Mouse (Mus musculus) liver, postnatal 0 days (tissue): ENCODE data around the gene A630001G21Rik. TPM values are rescaled to one million over a fixed set of nuclear protein-coding genes. Genes with fewer than 3 reads are reported as not detected.

ENCODE experiments used
- ATAC-seq: fragments of 200-750 bp; cut with Nextera tagmentation; 2 replicates; pipeline ENCODE4 v1.8.0; 2017; ENCODE audit warnings: mild to moderate bottlenecking, moderate library complexity
- DNase-seq: peaks from one replicate; pipeline ENCODE4 v3.0.0-alpha.2; 2016
- H3K27ac ChIP-seq: fragments of 300-500 bp; sonication (generic); 2 replicates; pipeline ENCODE4 v1.5.1; 2014; ENCODE audit warnings: antibody characterized with exemption, moderate library complexity, mild to moderate bottlenecking, low read depth
- H3K27me3 ChIP-seq: fragments of 300-500 bp; sonication (generic); 2 replicates; pipeline ENCODE4 v1.6.1; 2014; ENCODE audit warnings: low read length, control low read depth, mixed read lengths; ENCODE audit not compliant: insufficient read depth
- H3K36me3 ChIP-seq: fragments of 300-500 bp; sonication (generic); replicated peaks from 2 replicates; pipeline ENCODE4 v1.6.1; 2014; ENCODE audit warnings: mild to moderate bottlenecking, control low read depth, low read length, moderate library complexity, mixed read lengths; ENCODE audit not compliant: insufficient read depth
- H3K4me1 ChIP-seq: fragments of 300-500 bp; sonication (generic); 2 replicates; pipeline ENCODE4 v1.6.1; 2014; ENCODE audit warnings: antibody characterized with exemption, mild to moderate bottlenecking, control low read depth; ENCODE audit not compliant: insufficient read depth
- H3K4me2 ChIP-seq: fragments of 300-500 bp; sonication (generic); 2 replicates; pipeline ENCODE4 v1.6.1; 2014; ENCODE audit warnings: low read depth, mild to moderate bottlenecking, low read length, moderate library complexity, mixed read lengths
- H3K4me3 ChIP-seq: fragments of 300-500 bp; sonication (generic); 2 replicates; pipeline ENCODE4 v1.5.1; 2014; ENCODE audit warnings: low read depth, low read length
- H3K9ac ChIP-seq: fragments of 300-500 bp; sonication (generic); replicated peaks from 2 replicates; pipeline ENCODE4 v1.6.1; 2014; ENCODE audit warnings: mild to moderate bottlenecking, moderate library complexity
- H3K9me3 ChIP-seq: fragments of 300-500 bp; sonication (generic); 2 replicates; pipeline ENCODE4 v1.6.1; 2016; ENCODE audit warnings: mild to moderate bottlenecking, control low read depth, low read length, mixed read lengths
- CTCF ChIP-seq: sonication (generic); IDR thresholded peaks from 2 replicates; pipeline ENCODE4 v1.5.1; 2016; ENCODE audit warnings: antibody characterized with exemption, low read depth
- EP300 ChIP-seq: IDR thresholded peaks from 2 replicates; pipeline ENCODE4 v1.6.1; 2016; ENCODE audit warnings: antibody characterized with exemption, low read depth, mild to moderate bottlenecking
- WGBS: fragments of 180-500 bp; shearing (Covaris S2); extraction: QIAGEN DNeasy Blood & Tissue Kit; methylation state at CpG from one replicate; pipeline ENCODE4 v1.1.7; 2014; ENCODE audit not compliant: insufficient replicate concordance; 5-methylcytosine and 5-hydroxymethylcytosine counted together
- polyA plus RNA-seq: library from polyadenylated mRNA; unstranded; fragments of >200 nt; fragmentation: Nextera tagmentation; extraction: Ambion mirVana; gene quantifications from 2 replicates; pipeline ENCODE4 v1.2.1, GENCODE M21; 2015

A630001G21Rik gene
- polyA plus RNA-seq, 1 experiment from 2014 or later = 3.8 TPM

DNA sequence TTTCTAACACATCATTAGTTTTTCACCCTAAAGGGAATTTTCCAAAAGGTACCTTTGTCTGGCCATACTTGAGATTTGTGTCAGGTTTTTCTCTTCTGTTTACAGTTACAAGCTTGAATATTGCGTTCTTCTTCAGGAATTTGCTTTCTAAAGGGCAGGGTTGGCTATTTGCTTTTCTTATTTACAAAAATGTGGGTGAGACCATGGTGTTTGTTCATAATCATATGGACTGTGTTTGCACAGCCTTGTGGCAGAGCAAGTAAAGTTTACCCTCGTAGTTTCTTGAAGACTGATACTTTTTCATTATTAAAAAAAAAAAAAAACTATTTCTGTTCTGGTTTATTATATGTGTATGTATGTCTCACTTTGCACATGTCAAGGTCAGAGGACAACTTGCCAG, 32.3 kb upstream of the A630001G21Rik start:
- no peaks in the 10 kb centered on the region for H3K9me3 ChIP-seq
- DNase-seq (no peak), ATAC-seq (peak; percentile 23; the same call in 1 of the 2 replicates)
- H3K9ac ChIP-seq = no peak overlapping the region
- H3K4me1 ChIP-seq = peaks cover 25% of the 10 kb centered on the region
- H3K27me3 ChIP-seq = no peaks in the 10 kb centered on the region
- peak overlapping the region; percentile 40; the same call in 1 of the 2 replicates for H3K4me2 ChIP-seq
- H3K27ac ChIP-seq = no peak overlapping the region
- 0 out of 2 replicates have a peak, but pooled peaks cover 2% of the 10 kb centered on the region for H3K36me3 ChIP-seq
- 68% methylated on average over 2 of the region's 2 CpGs for WGBS
- H3K4me3 ChIP-seq = no peak overlapping the region
- TF ChIP-seq CTCF (no peak), EP300 (no peak)

DNA sequence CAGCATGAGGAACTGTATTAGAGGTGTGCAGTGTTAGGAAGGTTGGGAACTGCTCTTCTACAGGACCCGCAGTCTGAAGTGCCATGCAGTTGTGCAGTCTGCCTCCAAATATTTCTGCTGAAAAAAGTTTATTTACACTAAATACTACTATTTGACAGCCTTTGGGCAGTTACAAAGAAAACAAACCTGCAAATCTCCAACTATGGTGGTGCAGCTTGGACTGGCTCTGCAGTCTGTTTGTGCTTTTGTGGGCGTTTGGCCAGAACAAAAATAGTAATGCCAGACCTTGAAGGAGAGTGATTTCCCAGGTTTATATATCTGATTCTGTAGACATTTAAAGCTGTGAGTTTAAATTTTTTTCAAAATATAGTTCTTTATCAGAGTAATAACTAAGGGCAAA, 31.9 kb upstream of the A630001G21Rik start:
- Histone ChIP-seq H3K27ac (no peak overlapping the region), H3K4me2 (no peak overlapping the region), H3K4me1 (peaks cover 25% of the 10 kb centered on the region), H3K9ac (no peak overlapping the region), H3K27me3 (no peaks in the 10 kb centered on the region), H3K9me3 (no peaks in the 10 kb centered on the region), H3K4me3 (no peak overlapping the region), H3K36me3 (0 out of 2 replicates have a peak, but pooled peaks cover 2% of the 10 kb centered on the region)
- DNase-seq = no peak
- no peak for TF ChIP-seq CTCF
- no peak for TF ChIP-seq EP300
- no peak for ATAC-seq
- 62% methylated on average over 2 of the region's 2 CpGs for WGBS

DNA sequence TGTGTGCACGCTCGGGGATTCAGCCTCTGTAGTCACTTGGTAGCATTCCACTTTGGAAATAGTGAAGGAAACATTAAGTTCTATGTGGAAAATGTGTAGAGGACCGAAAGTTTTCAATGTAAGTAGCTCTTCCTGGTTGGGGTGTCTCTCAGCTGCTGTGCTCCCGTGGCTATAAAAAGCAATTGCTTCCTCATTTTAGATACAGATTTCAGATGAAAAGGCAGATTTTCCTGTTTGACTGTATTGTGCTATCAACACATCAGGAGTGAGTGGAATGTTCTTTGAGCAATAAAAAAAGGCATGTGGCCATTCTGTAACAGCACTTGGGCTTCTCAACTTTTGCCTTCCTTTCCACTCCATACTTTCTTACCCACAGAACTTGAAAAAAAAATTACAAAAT, 30.8 kb upstream of the A630001G21Rik start:
- Histone ChIP-seq H3K9ac (no peak overlapping the region), H3K27me3 (no peaks in the 10 kb centered on the region), H3K4me1 (peaks cover 25% of the 10 kb centered on the region), H3K27ac (no peak overlapping the region), H3K36me3 (0 out of 2 replicates have a peak, but pooled peaks cover 2% of the 10 kb centered on the region), H3K4me2 (no peak overlapping the region), H3K4me3 (no peak overlapping the region), H3K9me3 (no peaks in the 10 kb centered on the region)
- DNase-seq (no peak), ATAC-seq (no peak)
- 45% methylated on average over 4 of the region's 4 CpGs for WGBS
- TF ChIP-seq CTCF = no peak
- TF ChIP-seq EP300 = no peak

DNA sequence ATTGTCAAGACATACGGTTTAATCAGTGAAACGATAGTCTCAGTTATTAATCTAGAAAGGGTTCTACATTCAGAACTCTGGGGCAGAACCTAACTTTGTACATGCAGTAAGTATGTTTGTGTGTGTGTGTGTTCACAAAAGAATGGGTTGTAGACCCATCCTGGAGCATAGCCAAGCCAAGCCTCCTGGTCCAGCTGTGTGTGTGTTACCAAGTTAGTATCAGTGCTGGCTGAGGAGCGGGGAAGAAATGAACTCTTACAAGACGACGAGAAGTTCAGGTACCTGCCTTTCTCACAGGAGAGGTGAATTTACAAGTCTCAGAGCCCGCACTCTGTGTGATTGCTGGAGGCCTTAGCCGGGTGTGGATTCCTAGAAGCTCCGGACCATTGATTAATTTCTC, 26.1 kb upstream of the A630001G21Rik start:
- Histone ChIP-seq H3K27ac (no peak overlapping the region), H3K27me3 (no peaks in the 10 kb centered on the region), H3K9ac (no peak overlapping the region), H3K4me2 (no peak overlapping the region), H3K4me1 (peaks cover 12% of the 10 kb centered on the region), H3K4me3 (no peak overlapping the region), H3K36me3 (0 out of 2 replicates have a peak, but pooled peaks cover 2% of the 10 kb centered on the region), H3K9me3 (no peaks in the 10 kb centered on the region)
- WGBS = 92% methylated on average over 8 of the region's 8 CpGs
- DNase-seq = no peak
- no peak for ATAC-seq
- TF ChIP-seq EP300 = no peak
- no peak for TF ChIP-seq CTCF

GRCm38 (mm10) chr1:85802517-85802916, 24.1 kb upstream of the A630001G21Rik start:
- H3K9ac ChIP-seq = no peak overlapping the region
- TF ChIP-seq CTCF (no peak), EP300 (no peak)

GRCm38 (mm10) chr1:85799776-85800175, 21.3 kb upstream of the A630001G21Rik start:
- Histone ChIP-seq H3K27me3 (no peaks in the 10 kb centered on the region), H3K4me2 (no peak overlapping the region), H3K27ac (no peak overlapping the region), H3K4me1 (peaks cover 27% of the 10 kb centered on the region), H3K9me3 (no peaks in the 10 kb centered on the region), H3K4me3 (no peak overlapping the region), H3K36me3 (peaks cover 16% of the 10 kb centered on the region; the same call in 1 of the 2 replicates), H3K9ac (no peak overlapping the region)
- DNase-seq (no peak), ATAC-seq (no peak)
- no peak for TF ChIP-seq EP300
- no peak for TF ChIP-seq CTCF
- 40% methylated on average over 1 of the region's 1 CpGs for WGBS

More at GRCm38 (mm10) chr1:85802517-85802916, 24.1 kb upstream of the A630001G21Rik start:
- no peak overlapping the region for H3K4me3 ChIP-seq
- 95% methylated on average over 1 of the region's 1 CpGs for WGBS
- ATAC-seq (no peak), DNase-seq (no peak)
- H3K27me3 ChIP-seq = no peaks in the 10 kb centered on the region
- H3K27ac ChIP-seq = no peak overlapping the region
- H3K36me3 ChIP-seq = peaks cover 8% of the 10 kb centered on the region; the same call in 1 of the 2 replicates
- no peaks in the 10 kb centered on the region for H3K9me3 ChIP-seq
- H3K4me2 ChIP-seq = no peak overlapping the region
- peaks cover 10% of the 10 kb centered on the region for H3K4me1 ChIP-seq
